Mouse (Mus musculus) 416B (cell line): ENCODE measurements at regions not wholly inside any gene's neighbourhood (a gene's known extent, or its start where the extent isn't known, plus 50 kb on each side); places are given as distances from the start of the nearest gene placed in this dataset.

Experiments
- DNase-seq: peaks from one replicate; pipeline ENCODE4 v3.0.0; 2011; ENCODE audit warnings: low read depth

- no peak for DNase-seq
Measured at GRCm38 (mm10) chr12:118549071-118549470, 247.8 kb upstream of the Sp4 start.

DNA sequence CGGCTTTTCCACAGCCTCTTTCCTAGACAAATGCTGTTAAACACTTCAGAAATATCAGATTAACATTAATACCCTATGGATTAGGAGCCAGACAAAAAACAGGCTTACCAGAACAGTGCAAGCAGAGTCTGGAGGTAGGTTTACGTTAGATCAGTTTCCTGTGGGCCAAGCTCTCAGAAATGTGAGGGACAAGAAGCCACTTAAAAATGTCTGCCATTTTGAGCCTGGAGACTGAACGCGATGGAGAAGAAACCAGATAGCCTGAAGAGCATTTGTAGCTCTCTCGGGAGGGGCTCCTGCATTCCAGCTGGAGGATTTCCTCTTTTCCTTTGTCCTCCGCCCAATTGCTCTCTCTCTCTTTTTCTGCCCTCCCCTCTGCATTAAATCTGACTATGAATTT is 239.1 kb upstream of the Sp4 start:
- no peak for DNase-seq

- DNase-seq, result no peak
Measured at GRCm38 (mm10) chr12:118530514-118530913, 229.3 kb upstream of the Sp4 start.

- DNase-seq, result no peak
Measured at GRCm38 (mm10) chr12:118529428-118530361, 228.5 kb upstream of the Sp4 start.

DNA sequence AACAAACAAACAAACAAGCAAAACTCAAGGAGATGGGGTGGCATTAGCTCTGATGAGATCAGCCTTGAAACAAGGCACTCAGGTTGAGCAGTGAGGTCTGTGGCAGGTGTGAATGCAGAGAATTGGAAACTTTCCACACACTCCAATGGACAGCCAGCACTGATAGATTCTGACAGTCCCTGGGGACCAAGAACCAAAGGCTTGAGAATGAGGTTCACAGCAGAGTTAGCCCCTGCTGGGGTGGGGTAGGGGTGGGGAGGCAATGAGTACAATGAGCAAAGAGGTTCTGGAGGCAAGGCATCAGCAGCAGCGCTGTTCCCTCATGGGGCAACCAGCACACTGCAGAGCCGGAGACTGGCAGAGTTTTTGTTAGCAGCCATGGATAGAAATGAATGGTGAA is 220.5 kb upstream of the Sp4 start:
- no peak for DNase-seq

DNA sequence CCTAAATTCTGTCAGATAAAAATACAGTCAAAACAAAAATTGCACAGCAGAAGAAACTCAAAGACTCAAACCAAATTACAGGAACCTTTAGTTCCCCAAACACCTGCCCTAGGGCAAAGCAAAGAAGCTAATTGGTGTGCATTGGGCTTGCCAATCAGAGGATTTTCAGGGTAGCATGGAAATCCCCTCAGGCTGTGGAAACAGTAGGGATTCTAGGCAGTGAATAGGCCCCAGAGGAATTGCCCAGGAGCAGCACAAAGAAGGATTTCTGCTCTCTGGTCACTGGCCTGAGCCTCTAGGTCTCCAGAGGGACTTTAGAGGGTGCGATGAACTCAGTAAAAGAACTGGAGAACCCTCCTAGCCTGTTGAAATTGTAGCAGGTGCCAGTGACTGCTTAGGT is 220.1 kb upstream of the Sp4 start:
- no peak for DNase-seq

DNA sequence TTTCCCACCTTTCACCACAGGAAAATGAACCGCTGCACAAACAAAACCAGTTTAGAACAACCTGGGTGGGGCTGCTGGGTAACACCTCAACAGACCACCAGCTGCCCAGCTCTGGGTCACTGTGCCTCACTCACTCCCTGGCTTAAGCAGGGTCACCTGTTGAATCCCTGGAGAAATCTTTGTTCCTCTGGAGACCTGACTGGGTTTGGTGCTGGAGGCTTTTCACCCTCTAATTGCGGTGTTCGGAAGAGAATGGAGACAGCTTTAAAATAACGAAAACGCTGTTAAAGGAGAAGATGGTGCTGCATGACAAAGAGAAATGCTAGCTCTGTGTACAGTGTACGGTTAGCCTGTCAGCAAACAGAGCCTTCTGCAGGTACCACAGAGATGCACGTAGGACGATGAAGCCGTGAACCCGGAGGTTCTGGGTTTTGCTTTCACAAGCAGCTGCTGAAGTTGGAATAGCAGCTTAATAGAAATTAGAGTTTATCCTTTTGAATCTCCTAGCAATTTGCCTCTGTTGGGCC is 218.6 kb upstream of the Sp4 start:
- no peak for DNase-seq

GRCm38 (mm10) chr12:118510989-118511388 is 209.7 kb upstream of the Sp4 start:
- no peak for DNase-seq

GRCm38 (mm10) chr12:118508972-118509917 is 208.0 kb upstream of the Sp4 start:
- no peak for DNase-seq

DNA sequence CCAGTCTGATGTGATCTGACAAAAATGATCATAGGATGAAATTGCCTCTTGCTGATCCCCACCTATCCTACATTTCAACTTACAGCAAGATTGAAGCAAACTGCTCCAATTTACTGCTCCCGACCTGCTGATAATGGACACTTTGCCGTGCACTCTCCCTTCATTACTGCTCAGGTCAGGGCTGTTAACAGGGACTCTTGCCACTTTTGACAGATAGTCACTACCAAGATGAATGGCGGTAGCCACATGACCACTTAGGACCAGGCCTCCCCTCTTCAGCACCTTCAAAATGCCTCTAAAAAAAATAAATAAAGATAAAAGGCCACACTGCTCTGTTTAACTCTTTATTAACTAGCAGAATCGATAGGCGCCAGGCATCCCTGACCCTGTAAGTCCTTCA is 199.2 kb upstream of the Sp4 start:
- DNase-seq, result no peak

- DNase-seq, result no peak
Measured at GRCm38 (mm10) chr12:118488038-118488437, 186.8 kb upstream of the Sp4 start.

DNA sequence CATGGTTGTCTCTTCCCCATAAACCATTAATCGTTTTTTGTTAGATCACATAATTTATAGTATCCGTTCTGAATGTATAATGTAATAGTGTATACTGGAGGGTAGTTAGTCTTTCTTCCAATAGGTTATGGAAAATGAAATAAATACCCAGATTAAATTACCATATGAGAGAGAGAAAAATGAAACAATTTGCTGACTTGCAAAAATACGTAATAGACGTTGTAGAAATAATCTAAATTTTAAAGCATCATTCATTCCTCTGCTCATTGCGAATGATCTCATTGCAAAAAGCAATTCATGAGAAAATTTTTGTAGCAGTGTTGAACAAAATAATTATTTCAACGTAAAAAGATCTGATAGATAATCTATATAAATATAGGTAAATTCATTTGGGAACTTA is 185.2 kb upstream of the Sp4 start:
- DNase-seq, result no peak

GRCm38 (mm10) chr12:118481347-118481746 is 180.1 kb upstream of the Sp4 start:
- DNase-seq, result no peak

- no peak for DNase-seq
Measured at GRCm38 (mm10) chr12:118474732-118475131, 173.5 kb upstream of the Sp4 start.

- DNase-seq, result no peak
Measured at GRCm38 (mm10) chr12:118466837-118467236, 165.6 kb upstream of the Sp4 start.

- no peak for DNase-seq
Measured at GRCm38 (mm10) chr12:118457493-118458408, 156.5 kb upstream of the Sp4 start.

DNA sequence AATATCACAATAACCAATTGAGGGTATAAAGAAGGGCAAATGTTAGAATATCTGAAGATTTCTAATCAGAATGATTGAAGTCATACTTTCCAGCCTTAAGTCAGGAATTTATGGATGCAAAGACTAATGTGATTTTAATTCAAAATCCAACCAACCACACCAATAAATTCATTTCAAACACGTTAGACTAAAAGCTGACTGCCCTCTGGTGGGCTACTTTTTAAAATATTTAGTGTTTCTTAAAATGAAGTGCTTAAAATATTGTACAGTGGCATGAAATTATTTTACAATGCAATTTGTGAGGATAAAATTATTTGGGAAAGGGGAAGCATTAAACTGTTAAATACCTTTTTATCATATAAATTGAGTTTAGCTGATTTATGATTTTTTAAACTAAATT is 154.4 kb upstream of the Sp4 start:
- DNase-seq, result peak; percentile 28

DNA sequence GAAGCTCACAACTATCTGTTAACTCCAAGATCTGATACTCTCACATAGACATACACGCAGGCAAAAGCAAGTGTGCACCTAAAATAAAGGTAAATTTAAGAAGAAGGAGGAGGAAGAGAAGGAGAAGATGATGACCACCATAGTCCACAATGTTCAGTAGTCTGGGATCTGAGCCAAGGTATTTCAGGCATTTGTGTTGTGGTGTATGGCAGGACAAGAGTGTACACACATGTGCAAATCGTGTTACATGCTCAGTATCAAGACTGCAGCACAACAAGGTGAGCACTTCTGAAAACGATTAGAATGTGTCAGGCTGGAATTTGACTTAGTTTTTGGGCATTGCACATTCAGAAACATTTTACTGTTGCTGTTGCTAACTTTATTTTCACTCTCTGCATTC is 138.4 kb upstream of the Sp4 start:
- no peak for DNase-seq

DNA sequence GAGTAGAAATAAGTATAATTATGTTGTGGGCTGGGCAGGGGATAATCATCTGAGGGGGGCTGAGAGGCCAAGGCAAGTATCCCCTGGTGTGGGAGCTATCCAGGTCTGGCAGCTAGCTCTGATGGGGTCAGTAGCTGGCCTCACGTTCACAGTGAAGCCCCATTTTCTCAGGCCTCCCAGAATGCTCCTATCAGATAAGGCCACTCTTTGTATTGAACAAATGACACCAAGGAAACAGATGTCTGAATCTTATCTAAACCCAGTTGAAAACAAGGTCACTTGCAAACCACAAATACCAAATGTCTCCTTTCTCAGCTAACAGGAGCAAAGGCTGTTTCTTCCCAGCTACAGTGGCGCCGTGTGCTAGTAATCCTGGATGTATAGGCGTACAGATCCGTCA is 137.6 kb upstream of the Sp4 start:
- no peak for DNase-seq

DNA sequence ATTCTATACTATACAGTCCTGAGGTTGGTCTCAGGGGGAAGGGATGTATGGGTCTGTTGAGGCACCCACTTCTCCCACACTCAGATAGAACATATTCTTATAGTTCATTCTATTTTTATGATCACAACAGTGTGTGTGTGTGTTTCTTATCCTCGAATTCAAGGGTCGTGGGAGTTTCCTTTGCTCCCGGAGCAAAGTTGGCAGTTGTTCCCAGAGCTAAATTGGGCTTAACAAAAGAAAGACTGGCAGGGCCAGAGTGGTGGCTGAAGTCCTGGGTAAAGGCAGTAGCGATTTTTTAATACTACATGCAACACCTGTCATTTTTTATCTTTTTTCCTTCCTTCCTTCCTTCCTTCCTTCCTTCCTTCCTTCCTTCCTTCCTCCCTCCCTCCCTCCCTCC is 131.5 kb upstream of the Sp4 start:
- DNase-seq, result no peak

DNA sequence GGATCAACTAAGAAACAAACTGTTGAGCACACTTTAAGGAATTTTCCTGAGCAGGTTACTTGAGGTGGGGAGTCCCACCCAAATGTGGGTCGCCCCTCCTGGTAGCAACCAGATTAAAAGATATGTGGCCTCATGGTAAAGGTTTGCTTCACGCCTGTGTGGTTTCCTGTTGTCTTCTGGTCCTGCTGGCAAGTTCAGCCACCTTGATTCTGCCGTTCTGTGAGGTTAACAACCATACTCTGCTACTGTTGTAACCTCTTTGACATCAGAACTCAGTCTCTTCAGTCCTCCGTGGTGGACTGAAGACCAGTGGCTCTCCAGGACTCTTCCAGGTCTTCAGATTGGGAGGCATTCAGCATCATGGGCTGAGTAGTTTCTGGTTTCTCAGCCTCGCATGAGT is 127.1 kb upstream of the Sp4 start:
- DNase-seq, result no peak

DNA sequence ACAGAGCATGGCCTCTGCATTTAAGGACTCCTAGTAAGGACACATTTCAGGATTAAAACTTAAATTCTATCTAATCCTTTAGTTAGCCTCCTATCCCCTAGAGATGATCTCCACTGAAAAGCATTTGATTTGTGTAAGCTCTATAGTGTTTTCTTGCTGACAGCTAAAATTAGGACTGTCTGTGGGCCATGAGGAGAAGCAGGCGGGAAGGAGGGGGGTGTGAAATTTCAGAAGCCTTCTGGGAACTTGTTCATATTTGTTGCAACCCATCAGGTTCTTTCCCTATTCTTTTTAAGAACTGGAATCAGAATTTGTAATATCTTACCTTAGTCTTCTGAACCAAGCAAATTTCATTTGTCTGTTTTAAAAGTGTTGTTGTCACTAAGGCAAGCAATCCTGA is 114.7 kb upstream of the Sp4 start:
- no peak for DNase-seq
